Mouse (Mus musculus): Measurements from ENCODE around the gene Mipol1. TPM values are rescaled to one million over a fixed set of nuclear protein-coding genes. Genes with fewer than 3 reads are reported as not detected.

Gene Mipol1
- 9.5 and 10.7 TPM in 2 replicates for polyA plus RNA-seq (2014; fragmentation: Nextera tagmentation; extraction: Ambion mirVana)

- Histone ChIP-seq H3K27me3 (ENCODE audit: insufficient read depth, low read length) (no peaks in the 10 kb centered on the region), H3K9ac (peak within 1 kb of the TSS; percentile 76), H3K4me1 (ENCODE audit: insufficient read depth) (peaks cover 6% of the 10 kb centered on the region; the same call in 1 of the 2 replicates), H3K4me2 (peak within 1 kb of the TSS; percentile 67), H3K4me3 (ENCODE audit: low read depth, low read length) (peak within 1 kb of the TSS; percentile 71), H3K36me3 (ENCODE audit: insufficient read depth) (0 out of 2 replicates have a peak, but pooled peaks cover 2% of the 10 kb centered on the region), H3K27ac (ENCODE audit: low read depth) (peak within 1 kb of the TSS; percentile 90), H3K9me3 (ENCODE audit: low read depth, low read length) (no peaks in the 10 kb centered on the region)
- WGBS: under 1% methylated on average over 56 of the region's 58 CpGs
- ATAC-seq (ENCODE audit: insufficient read depth) (peak; percentile 97), DNase-seq (peak; percentile 95)
- TF ChIP-seq CTCF (IDR thresholded peaks at IDR 0.05; ENCODE audit: low read depth): no peak
Measured at GRCm38 (mm10) chr12:57230192-57230706, at the start of gene Mipol1, which contains the start of gene Prps1l3. Mipol1 (plus strand) TSS chr12:57230427. Prps1l3 (plus strand) TSS chr12:57230412.

GRCm38 (mm10) chr12:57184401-57185147, 45.7 kb upstream of the Mipol1 start:
- Histone ChIP-seq H3K36me3 (ENCODE audit: insufficient read depth) (no peaks in the 10 kb centered on the region), H3K27me3 (ENCODE audit: insufficient read depth, low read length) (no peaks in the 10 kb centered on the region), H3K27ac (ENCODE audit: low read depth) (no peak overlapping the region), H3K9ac (no peak overlapping the region), H3K4me1 (ENCODE audit: insufficient read depth) (no peaks in the 10 kb centered on the region), H3K4me2 (no peak overlapping the region), H3K9me3 (ENCODE audit: low read depth, low read length) (no peaks in the 10 kb centered on the region), H3K4me3 (ENCODE audit: low read depth, low read length) (no peak overlapping the region)
- 53% methylated on average over 2 of the region's 2 CpGs for WGBS
- ATAC-seq (ENCODE audit: insufficient read depth) (no peak), DNase-seq (peak; percentile 47)
- TF ChIP-seq CTCF (IDR thresholded peaks at IDR 0.05; ENCODE audit: low read depth): no peak

- no peak overlapping the region for H3K9ac ChIP-seq
- H3K4me2 ChIP-seq: no peak overlapping the region
- H3K4me3 ChIP-seq (ENCODE audit: low read depth, low read length): no peak overlapping the region
- H3K4me1 ChIP-seq (ENCODE audit: insufficient read depth): no peaks in the 10 kb centered on the region
- H3K27me3 ChIP-seq (ENCODE audit: insufficient read depth, low read length): no peaks in the 10 kb centered on the region
- no peaks in the 10 kb centered on the region for H3K9me3 ChIP-seq (ENCODE audit: low read depth, low read length)
- peak; percentile 61 for TF ChIP-seq CTCF (IDR thresholded peaks at IDR 0.05; ENCODE audit: low read depth)
- WGBS: 0% methylated on average over 1 of the region's 1 CpGs
- no peak overlapping the region for H3K27ac ChIP-seq (ENCODE audit: low read depth)
- ATAC-seq (ENCODE audit: insufficient read depth) (no peak), DNase-seq (peak; percentile 44)
- H3K36me3 ChIP-seq (ENCODE audit: insufficient read depth): no peaks in the 10 kb centered on the region
Measured at GRCm38 (mm10) chr12:57185475-57185874, 44.8 kb upstream of the Mipol1 start.

GRCm38 (mm10) chr12:57186126-57186525, 44.1 kb upstream of the Mipol1 start:
- ATAC-seq (ENCODE audit: insufficient read depth): no peak

GRCm38 (mm10) chr12:57187032-57187431, 43.2 kb upstream of the Mipol1 start:
- DNase-seq: no peak
- WGBS: 75% methylated on average over 4 of the region's 4 CpGs
- TF ChIP-seq CTCF (IDR thresholded peaks at IDR 0.05; ENCODE audit: low read depth): no peak

More at GRCm38 (mm10) chr12:57186126-57186525, 44.1 kb upstream of the Mipol1 start:
- Histone ChIP-seq H3K4me2 (no peak overlapping the region), H3K4me1 (ENCODE audit: insufficient read depth) (no peaks in the 10 kb centered on the region), H3K36me3 (ENCODE audit: insufficient read depth) (no peaks in the 10 kb centered on the region), H3K27ac (ENCODE audit: low read depth) (no peak overlapping the region), H3K9me3 (ENCODE audit: low read depth, low read length) (no peaks in the 10 kb centered on the region), H3K9ac (no peak overlapping the region), H3K4me3 (ENCODE audit: low read depth, low read length) (no peak overlapping the region), H3K27me3 (ENCODE audit: insufficient read depth, low read length) (no peaks in the 10 kb centered on the region)
- no peak for TF ChIP-seq CTCF (IDR thresholded peaks at IDR 0.05; ENCODE audit: low read depth)
- no peak for DNase-seq
- WGBS: 65% methylated on average over 2 of the region's 2 CpGs

GRCm38 (mm10) chr12:57194609-57195008, 35.6 kb upstream of the Mipol1 start:
- Histone ChIP-seq H3K4me3 (ENCODE audit: low read depth, low read length) (no peak overlapping the region), H3K9me3 (ENCODE audit: low read depth, low read length) (no peaks in the 10 kb centered on the region), H3K4me2 (no peak overlapping the region), H3K27me3 (ENCODE audit: insufficient read depth, low read length) (peaks cover 13% of the 10 kb centered on the region), H3K36me3 (ENCODE audit: insufficient read depth) (no peaks in the 10 kb centered on the region), H3K27ac (ENCODE audit: low read depth) (no peak overlapping the region), H3K4me1 (ENCODE audit: insufficient read depth) (no peaks in the 10 kb centered on the region), H3K9ac (no peak overlapping the region)
- DNase-seq: peak; percentile 51
- TF ChIP-seq CTCF (IDR thresholded peaks at IDR 0.05; ENCODE audit: low read depth): peak; percentile 53
- WGBS: 26% methylated on average over 3 of the region's 3 CpGs
- peak; percentile 51; the same call in 1 of the 2 replicates for ATAC-seq (ENCODE audit: insufficient read depth)

More at GRCm38 (mm10) chr12:57187032-57187431, 43.2 kb upstream of the Mipol1 start:
- Histone ChIP-seq H3K27me3 (ENCODE audit: insufficient read depth, low read length) (no peaks in the 10 kb centered on the region), H3K27ac (ENCODE audit: low read depth) (no peak overlapping the region), H3K4me2 (no peak overlapping the region), H3K9ac (no peak overlapping the region), H3K9me3 (ENCODE audit: low read depth, low read length) (no peaks in the 10 kb centered on the region), H3K4me1 (ENCODE audit: insufficient read depth) (no peaks in the 10 kb centered on the region), H3K36me3 (ENCODE audit: insufficient read depth) (no peaks in the 10 kb centered on the region), H3K4me3 (ENCODE audit: low read depth, low read length) (no peak overlapping the region)
- ATAC-seq (ENCODE audit: insufficient read depth): no peak

- Histone ChIP-seq H3K36me3 (ENCODE audit: insufficient read depth) (no peaks in the 10 kb centered on the region), H3K4me1 (ENCODE audit: insufficient read depth) (no peaks in the 10 kb centered on the region), H3K9ac (peak overlapping the region; percentile 60), H3K4me3 (ENCODE audit: low read depth, low read length) (peak overlapping the region; percentile 53), H3K27ac (ENCODE audit: low read depth) (no peak overlapping the region), H3K27me3 (ENCODE audit: insufficient read depth, low read length) (peaks cover 13% of the 10 kb centered on the region), H3K9me3 (ENCODE audit: low read depth, low read length) (no peaks in the 10 kb centered on the region), H3K4me2 (peak overlapping the region; percentile 89)
- TF ChIP-seq CTCF (IDR thresholded peaks at IDR 0.05; ENCODE audit: low read depth): no peak
- WGBS: 15% methylated on average over 8 of the region's 8 CpGs
- DNase-seq (no peak), ATAC-seq (ENCODE audit: insufficient read depth) (no peak)
Measured at GRCm38 (mm10) chr12:57196286-57196607, 34.0 kb upstream of the Mipol1 start.

All from lung, embryonic 14.5 days (tissue).